Mouse (Mus musculus) ovary, postnatal 36 days (tissue): Measurements from ENCODE around the gene Rxfp3.
"Not testable (repeated sequence)": the region's sequence is repeated elsewhere in the genome, so short reads cannot be mapped to it uniquely, and the experiment has no call there.

ENCODE experiments used
- DNase-seq: peaks from one replicate; pipeline ENCODE4 v3.0.0; 2022; ENCODE audit warnings: low spot score, mixed read lengths

The Rxfp3 gene

GRCm38 (mm10) chr15:11035947-11036474 lies 1.8 kb downstream of the Rxfp3 start:
- no peak for DNase-seq

GRCm38 (mm10) chr15:11030188-11030587 lies 7.6 kb downstream of the Rxfp3 start:
- no peak for DNase-seq

GRCm38 (mm10) chr15:11026801-11027561 lies 10.8 kb downstream of the Rxfp3 start:
- DNase-seq, result no peak

DNA sequence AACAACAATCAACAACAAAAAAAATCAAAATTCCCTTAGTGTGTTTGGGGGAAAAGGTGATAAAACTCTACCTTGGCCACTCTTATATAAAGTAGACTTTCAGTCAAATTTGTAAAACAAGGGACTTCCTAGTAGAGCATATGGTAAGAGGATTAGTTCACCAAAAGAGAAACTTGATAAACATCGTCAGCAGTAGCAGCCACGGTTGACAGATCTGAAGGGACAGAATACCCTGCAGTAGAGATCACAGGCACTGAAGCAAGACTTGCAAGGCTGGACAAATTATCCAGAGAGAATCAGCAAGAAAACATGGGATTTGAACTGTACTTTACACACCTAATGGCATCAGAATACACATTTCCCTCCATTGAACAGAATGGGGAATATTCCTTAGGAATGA lies 22.9 kb downstream of the Rxfp3 start:
- DNase-seq, result no peak

GRCm38 (mm10) chr15:11010976-11011548 lies 26.7 kb downstream of the Rxfp3 start:
- DNase-seq, result no peak

DNA sequence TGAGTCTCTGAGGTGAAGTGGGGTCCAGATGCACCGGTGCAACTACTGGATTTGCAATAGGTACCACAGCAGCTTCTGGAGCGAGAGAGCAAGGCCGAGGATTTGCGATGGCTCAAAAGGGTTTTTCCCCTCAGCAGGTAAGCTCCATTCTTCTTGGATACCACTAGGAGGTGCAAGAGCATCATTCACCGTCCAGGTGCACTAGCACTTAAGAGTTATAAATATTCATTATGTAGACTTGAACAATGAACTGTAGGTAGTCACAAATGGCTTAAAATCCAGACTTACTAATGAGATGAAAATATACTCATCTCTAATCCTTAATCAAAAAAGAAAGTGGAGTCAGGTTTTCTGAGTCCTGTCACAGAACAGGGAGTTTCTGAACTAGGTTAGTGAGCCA lies 29.0 kb downstream of the Rxfp3 start:
- DNase-seq, result no peak

- no peak for DNase-seq
Measured at GRCm38 (mm10) chr15:11004646-11005045, 33.1 kb downstream of the Rxfp3 start.

DNA sequence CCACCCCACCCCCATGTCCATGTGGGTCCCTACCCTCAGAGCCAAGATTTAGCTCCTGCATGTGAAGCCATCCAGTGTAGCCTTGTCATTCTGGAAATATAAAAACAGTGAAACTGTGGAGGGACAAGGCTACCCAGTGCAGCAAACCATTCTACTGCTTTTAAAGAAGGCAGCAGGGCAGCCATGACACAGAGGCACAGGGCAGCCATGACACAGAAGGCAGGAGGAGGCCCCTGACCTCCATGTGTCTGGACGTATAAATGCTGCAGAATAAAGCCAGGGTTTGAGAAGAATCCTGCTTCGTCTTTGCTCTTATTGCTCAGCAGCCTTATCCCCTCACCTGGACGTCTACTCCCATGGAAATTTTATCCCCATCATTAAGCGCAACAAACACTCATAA lies 34.0 kb downstream of the Rxfp3 start:
- DNase-seq, result no peak

- DNase-seq, result no peak
Measured at GRCm38 (mm10) chr15:11000421-11000820, 37.4 kb downstream of the Rxfp3 start, which contains the start of gene Slc45a2. Gene Slc45a2 (plus strand): TSS chr15:11000721.

DNA sequence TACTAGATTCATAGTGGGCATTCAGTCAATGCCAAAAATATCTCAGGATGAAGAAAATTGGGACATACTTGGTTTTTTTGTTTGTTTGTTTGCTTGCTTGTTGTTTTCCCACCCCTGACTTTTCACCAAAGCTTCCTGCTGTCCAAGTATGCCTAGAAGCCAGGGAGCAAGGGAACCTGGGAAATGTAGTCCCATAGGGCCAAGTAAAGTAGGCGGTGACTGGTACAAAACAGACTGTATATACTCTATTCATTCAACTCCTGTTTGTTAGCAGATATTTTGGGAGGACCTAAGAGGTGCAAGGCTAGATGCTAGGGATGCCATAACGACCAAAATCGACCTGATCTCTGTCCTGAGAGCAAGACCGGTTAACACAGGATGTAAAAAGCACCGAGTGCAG lies 38.0 kb downstream of the Rxfp3 start:
- DNase-seq, result no peak

GRCm38 (mm10) chr15:10991566-10991965 lies 46.2 kb downstream of the Rxfp3 start:
- DNase-seq, result no peak

DNA sequence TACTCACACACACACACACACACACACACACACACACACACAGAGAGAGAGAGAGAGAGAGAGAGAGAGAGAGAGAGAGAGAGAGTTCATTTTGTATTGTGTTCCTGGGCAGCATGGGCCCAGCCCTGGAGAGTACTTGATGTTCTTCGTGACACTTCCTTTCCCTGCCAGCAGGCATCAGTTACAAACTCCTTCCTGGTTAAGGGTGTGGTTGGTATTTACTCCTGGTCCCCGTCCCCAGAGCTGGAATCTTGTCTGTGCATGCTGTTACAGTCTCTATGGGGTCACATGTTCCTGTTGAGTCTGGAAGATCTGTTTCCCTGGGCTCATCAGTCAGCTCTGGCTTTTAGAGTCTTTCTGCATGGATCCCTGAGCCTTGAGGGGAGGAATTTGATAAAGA lies 47.4 kb downstream of the Rxfp3 start:
- no peak for DNase-seq

GRCm38 (mm10) chr15:10986477-10986876 lies 51.3 kb downstream of the Rxfp3 start:
- not testable (repeated sequence) for DNase-seq

DNA sequence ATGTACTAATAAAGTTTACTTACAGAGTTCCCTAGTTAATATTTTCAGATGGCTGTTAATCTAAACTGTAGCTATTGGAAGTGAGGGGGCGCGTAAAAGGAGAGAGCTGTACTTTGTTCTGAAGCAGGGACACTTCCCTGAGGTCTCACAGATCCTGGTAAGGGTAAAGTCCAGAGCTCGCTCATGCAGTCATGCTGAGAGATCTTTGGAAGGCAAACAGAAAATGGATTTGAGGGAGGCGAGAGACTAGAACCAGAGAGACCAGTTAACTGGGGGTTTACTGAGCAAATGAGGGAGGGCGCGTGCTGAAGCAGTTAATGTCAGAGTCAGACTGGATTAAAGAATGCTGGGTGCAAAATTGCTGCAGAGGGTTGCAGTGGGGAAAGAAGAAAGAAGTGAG lies 52.0 kb downstream of the Rxfp3 start:
- DNase-seq, result no peak
